Mouse (Mus musculus): Measurements from ENCODE around the gene Gm7075.

DNA sequence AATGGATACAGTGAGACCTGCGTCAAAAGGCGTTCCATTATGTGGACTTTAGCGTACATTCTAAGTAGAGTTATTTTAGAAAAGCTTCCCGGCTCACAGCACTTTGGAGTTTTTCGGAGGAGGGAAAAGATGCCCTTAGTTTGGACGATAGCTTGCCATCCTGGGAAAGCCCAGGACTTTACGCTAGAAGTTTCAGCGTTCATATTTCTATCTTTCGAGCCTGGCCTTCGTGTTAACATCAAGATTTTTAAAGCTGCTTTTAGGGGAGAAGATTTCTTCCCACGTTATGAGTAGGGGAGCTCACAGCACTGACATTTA is 7.4 kb upstream of the Gm7075 start:
- TF ChIP-seq CTCF (IDR thresholded peaks at IDR 0.05; ENCODE audit: insufficient read depth, low read depth, low read length): no peak
- TF ChIP-seq POLR2A (IDR thresholded peaks at IDR 0.05; ENCODE audit: insufficient read depth, low read depth, low read length): no peak

Data from olfactory bulb, adult 2 months (tissue).